Mouse (Mus musculus) ES-E14 (cell line): Measurements from ENCODE around the gene Efna5.

Source experiments
- CHD2 ChIP-seq: IDR thresholded peaks from 2 replicates; pipeline ENCODE4 v1.6.1; 2014; ENCODE audit warnings: mild to moderate bottlenecking, low read depth, low read length, inconsistent platforms
- HCFC1 ChIP-seq: IDR thresholded peaks from 2 replicates; pipeline ENCODE4 v1.6.1; 2012; ENCODE audit warnings: low read length, inconsistent platforms, borderline replicate concordance; ENCODE audit not compliant: insufficient read depth
- ZC3H11A ChIP-seq: IDR thresholded peaks from 2 replicates; pipeline ENCODE4 v1.6.1; 2012; ENCODE audit warnings: low read depth, mild to moderate bottlenecking, inconsistent platforms, low read length, borderline replicate concordance
- ZNF384 ChIP-seq: IDR thresholded peaks from 2 replicates; pipeline ENCODE4 v1.6.1; 2012; ENCODE audit warnings: low read depth, low read length, inconsistent platforms

DNA sequence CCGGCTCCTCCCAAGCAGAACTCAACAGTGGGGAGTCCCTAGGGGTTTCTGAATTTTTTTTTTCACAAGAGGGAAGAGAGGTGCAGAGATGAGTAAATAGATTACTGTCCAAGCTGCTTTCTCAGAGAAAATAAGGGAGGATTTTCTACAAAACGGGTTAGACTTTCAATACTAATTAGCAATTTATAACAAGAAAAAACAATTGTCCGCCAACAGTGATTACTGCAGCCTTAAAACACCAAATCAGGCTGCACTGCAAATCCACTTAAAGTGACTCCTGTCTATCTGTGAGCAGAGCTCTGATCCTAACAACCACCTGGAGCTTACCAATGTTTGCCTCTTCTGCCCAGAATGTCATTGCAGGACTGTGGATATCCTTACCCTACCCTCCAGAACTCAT is 18.1 kb downstream of the Efna5 start:
- TF ChIP-seq ZNF384 (no peak), HCFC1 (no peak), CHD2 (no peak), ZC3H11A (no peak)
